Mouse (Mus musculus) heart, embryonic 12.5 days (tissue): ENCODE data around the gene Irf2bp1. TPM values are rescaled to one million over a fixed set of nuclear protein-coding genes. Genes with fewer than 3 reads are reported as not detected.

ENCODE experiments used
- ATAC-seq: fragments of 200-750 bp; cut with Nextera tagmentation; 2 replicates; pipeline ENCODE4 v1.8.0; 2017; ENCODE audit warnings: moderate TSS enrichment, moderate library complexity; ENCODE audit not compliant: insufficient number of reproducible peaks, low FRiP score
- H3K27ac ChIP-seq: fragments of 300-500 bp; sonication (generic); 2 replicates; pipeline ENCODE4 v1.5.1; 2016; ENCODE audit warnings: mild to moderate bottlenecking, moderate library complexity; ENCODE audit not compliant: poor library complexity, severe bottlenecking
- H3K27me3 ChIP-seq: fragments of 300-500 bp; sonication (generic); replicated peaks from 2 replicates; pipeline ENCODE4 v1.6.1; 2016; ENCODE audit warnings: mild to moderate bottlenecking, moderate library complexity
- H3K36me3 ChIP-seq: fragments of 300-500 bp; sonication (generic); 2 replicates; pipeline ENCODE4 v1.6.1; 2016; ENCODE audit warnings: mild to moderate bottlenecking, moderate library complexity
- H3K4me1 ChIP-seq: fragments of 300-500 bp; sonication (generic); replicated peaks from 2 replicates; pipeline ENCODE4 v1.6.1; 2016; ENCODE audit warnings: mild to moderate bottlenecking
- H3K4me2 ChIP-seq: fragments of 300-500 bp; sonication (generic); 2 replicates; pipeline ENCODE4 v1.6.1; 2016; ENCODE audit warnings: mild to moderate bottlenecking, moderate library complexity
- H3K4me3 ChIP-seq: fragments of 300-500 bp; sonication (generic); 2 replicates; pipeline ENCODE4 v1.5.1; 2016; ENCODE audit warnings: mild to moderate bottlenecking
- H3K9ac ChIP-seq: fragments of 300-500 bp; sonication (generic); 2 replicates; pipeline ENCODE4 v1.6.1; 2016; ENCODE audit warnings: mild to moderate bottlenecking, moderate library complexity
- H3K9me3 ChIP-seq: fragments of 300-500 bp; sonication (generic); replicated peaks from 2 replicates; pipeline ENCODE4 v1.6.1; 2016; ENCODE audit warnings: mild to moderate bottlenecking, moderate library complexity
- WGBS: fragments of 180-500 bp; shearing (Covaris S2); methylation state at CpG from one replicate; pipeline ENCODE4 v1.1.7; 2016; 5-methylcytosine and 5-hydroxymethylcytosine counted together
- polyA plus RNA-seq: library from polyadenylated mRNA; unstranded; fragments of >200 nt; fragmentation: Nextera tagmentation; extraction: Ambion mirVana; gene quantifications from 2 replicates; pipeline ENCODE4 v1.2.1, GENCODE M21; 2016

Gene Irf2bp1
- polyA plus RNA-seq, 1 experiment from 2014 or later: 21.3 TPM

DNA sequence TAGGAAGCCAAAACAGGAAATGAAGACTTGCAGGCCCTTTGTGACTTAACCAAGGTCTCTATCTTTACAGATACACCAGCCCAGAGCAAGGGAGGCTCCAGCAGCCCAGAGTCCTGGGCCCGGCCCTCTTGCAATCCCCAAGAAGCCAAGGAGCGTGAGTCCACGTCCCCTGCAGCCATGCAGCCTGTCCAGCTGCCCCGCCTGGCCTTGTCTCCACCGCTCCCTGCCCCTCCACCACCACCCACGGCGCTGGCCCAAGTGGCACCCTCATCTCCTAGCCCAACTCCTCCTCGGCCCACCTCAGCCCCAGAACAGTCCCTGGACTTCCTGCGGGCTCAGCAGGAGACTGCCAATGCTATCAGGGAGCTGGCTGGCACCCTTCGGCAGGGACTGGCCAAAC, 3.4 kb upstream of the Irf2bp1 start:
- H3K4me1 ChIP-seq: peaks cover 39% of the 10 kb centered on the region
- ATAC-seq: no peak
- no peaks in the 10 kb centered on the region for H3K9me3 ChIP-seq
- peak overlapping the region; percentile 50 for H3K27ac ChIP-seq
- peak overlapping the region; percentile 78 for H3K4me2 ChIP-seq
- H3K27me3 ChIP-seq: no peaks in the 10 kb centered on the region
- 34% methylated on average over 10 of the region's 10 CpGs for WGBS
- peaks cover 21% of the 10 kb centered on the region for H3K36me3 ChIP-seq
- H3K4me3 ChIP-seq: peak overlapping the region; percentile 53
- peak overlapping the region; percentile 76 for H3K9ac ChIP-seq

GRCm38 (mm10) chr7:19001066-19001806, 2.6 kb upstream of the Irf2bp1 start:
- peak; percentile 4; the same call in 1 of the 2 replicates for ATAC-seq
- WGBS: 23% methylated on average over 18 of the region's 18 CpGs
- peak overlapping the region; percentile 53 for H3K4me3 ChIP-seq
- no peaks in the 10 kb centered on the region for H3K27me3 ChIP-seq
- no peaks in the 10 kb centered on the region for H3K9me3 ChIP-seq
- peak overlapping the region; percentile 50 for H3K27ac ChIP-seq
- H3K4me1 ChIP-seq: peaks cover 47% of the 10 kb centered on the region
- H3K4me2 ChIP-seq: peak overlapping the region; percentile 78
- H3K36me3 ChIP-seq: peaks cover 22% of the 10 kb centered on the region
- H3K9ac ChIP-seq: peak overlapping the region; percentile 76

GRCm38 (mm10) chr7:19001807-19002085, 2.1 kb upstream of the Irf2bp1 start:
- 0 out of 2 replicates have a peak overlapping the region, but pooled peaks have one; percentile 50 for H3K27ac ChIP-seq
- no peaks in the 10 kb centered on the region for H3K9me3 ChIP-seq
- no peak overlapping the region for H3K4me3 ChIP-seq
- no peak for ATAC-seq
- peaks cover 51% of the 10 kb centered on the region for H3K4me1 ChIP-seq
- H3K27me3 ChIP-seq: no peaks in the 10 kb centered on the region
- 75% methylated on average over 3 of the region's 3 CpGs for WGBS
- no peak overlapping the region for H3K4me2 ChIP-seq
- H3K36me3 ChIP-seq: peaks cover 19% of the 10 kb centered on the region
- no peak overlapping the region for H3K9ac ChIP-seq

- H3K27me3 ChIP-seq: no peaks in the 10 kb centered on the region
- peak overlapping the region; percentile 50 for H3K27ac ChIP-seq
- ATAC-seq: no peak
- H3K9ac ChIP-seq: peak overlapping the region; percentile 75
- peak overlapping the region; percentile 73 for H3K4me2 ChIP-seq
- H3K4me3 ChIP-seq: peak overlapping the region; percentile 41
- H3K4me1 ChIP-seq: peaks cover 54% of the 10 kb centered on the region
- WGBS: 32% methylated on average over 4 of the region's 4 CpGs
- H3K36me3 ChIP-seq: peaks cover 22% of the 10 kb centered on the region
- no peaks in the 10 kb centered on the region for H3K9me3 ChIP-seq
These were observed 1.7 kb upstream of the Irf2bp1 start for GRCm38 (mm10) chr7:19002115-19002514.

- peak; percentile 58 for ATAC-seq
- H3K27me3 ChIP-seq: no peaks in the 10 kb centered on the region
- H3K27ac ChIP-seq: peak overlapping the region; percentile 46
- 4% methylated on average over 17 of the region's 17 CpGs for WGBS
- peak overlapping the region; percentile 41 for H3K4me3 ChIP-seq
- H3K4me1 ChIP-seq: peaks cover 56% of the 10 kb centered on the region
- H3K9me3 ChIP-seq: no peaks in the 10 kb centered on the region
- peak overlapping the region; percentile 73 for H3K4me2 ChIP-seq
- peak overlapping the region; percentile 75 for H3K9ac ChIP-seq
- H3K36me3 ChIP-seq: peaks cover 20% of the 10 kb centered on the region
These were observed 871 bp upstream of the Irf2bp1 start for GRCm38 (mm10) chr7:19002848-19003498.

GRCm38 (mm10) chr7:19004631-19005079, 811 bp downstream of the Irf2bp1 start:
- Histone ChIP-seq H3K9me3 (no peaks in the 10 kb centered on the region), H3K27me3 (no peaks in the 10 kb centered on the region), H3K27ac (peak overlapping the region; percentile 96), H3K4me2 (peak overlapping the region; percentile 99), H3K4me1 (peaks cover 56% of the 10 kb centered on the region), H3K4me3 (peak overlapping the region; percentile 78), H3K36me3 (peaks cover 20% of the 10 kb centered on the region), H3K9ac (peak overlapping the region; percentile 97)
- WGBS: 8% methylated on average over 34 of the region's 34 CpGs
- ATAC-seq: no peak

DNA sequence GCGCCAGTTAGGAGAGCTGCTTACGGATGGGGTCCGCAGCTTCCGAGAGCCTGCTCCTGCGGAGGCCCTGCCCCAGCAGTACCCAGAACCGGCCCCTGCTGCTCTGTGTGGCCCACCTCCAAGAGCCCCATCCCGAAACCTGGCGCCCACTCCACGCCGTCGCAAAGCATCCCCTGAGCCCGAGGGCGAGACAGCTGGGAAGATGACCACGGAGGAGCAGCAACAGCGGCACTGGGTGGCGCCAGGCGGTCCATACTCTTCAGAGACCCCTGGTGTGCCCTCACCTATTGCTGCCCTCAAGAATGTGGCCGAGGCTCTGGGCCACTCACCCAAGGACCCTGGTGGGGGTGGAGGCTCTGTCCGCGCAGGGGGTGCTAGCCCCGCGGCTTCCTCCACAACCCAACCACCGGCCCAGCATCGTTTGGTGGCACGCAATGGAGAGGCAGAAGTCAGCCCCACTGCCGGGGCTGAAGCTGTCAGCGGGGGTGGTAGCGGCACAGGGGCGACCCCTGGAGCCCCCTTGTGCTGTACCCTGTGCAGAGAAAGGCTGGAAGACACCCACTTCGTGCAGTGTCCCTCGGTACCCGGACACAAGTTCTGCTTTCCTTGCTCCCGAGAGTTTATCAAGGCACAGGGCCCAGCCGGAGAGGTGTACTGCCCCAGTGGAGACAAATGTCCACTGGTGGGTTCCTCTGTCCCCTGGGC, 1.7 kb downstream of the Irf2bp1 start:
- Histone ChIP-seq H3K36me3 (peaks cover 20% of the 10 kb centered on the region), H3K27me3 (no peaks in the 10 kb centered on the region), H3K9me3 (no peaks in the 10 kb centered on the region), H3K9ac (peak overlapping the region; percentile 97; the same call in 1 of the 2 replicates), H3K4me2 (peak overlapping the region; percentile 99), H3K4me1 (peaks cover 47% of the 10 kb centered on the region), H3K4me3 (peak overlapping the region; percentile 78; the same call in 1 of the 2 replicates), H3K27ac (no peak overlapping the region)
- WGBS: 85% methylated on average over 34 of the region's 34 CpGs
- ATAC-seq: no peak

DNA sequence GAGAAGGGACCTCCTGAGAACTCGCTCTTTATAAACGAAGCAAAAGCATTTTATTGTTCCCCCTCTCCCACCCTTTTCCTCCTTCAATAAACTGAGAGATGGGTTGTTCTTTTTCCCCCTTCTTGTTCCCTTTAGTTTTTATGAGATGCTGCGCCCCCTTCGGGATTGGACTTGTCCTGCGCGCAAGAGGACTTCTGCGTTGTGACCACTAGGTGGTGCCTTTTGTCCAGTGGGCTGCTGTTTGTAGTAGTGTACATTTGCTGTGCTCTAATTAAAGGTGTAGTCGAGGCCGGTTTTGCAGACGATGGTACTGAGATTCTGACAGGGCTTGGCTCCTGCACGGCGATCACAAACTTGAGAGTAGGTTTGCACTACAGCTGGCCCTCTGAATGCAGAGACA, 2.6 kb downstream of the Irf2bp1 start:
- no peak overlapping the region for H3K27ac ChIP-seq
- WGBS: 7% methylated on average over 12 of the region's 12 CpGs
- H3K4me2 ChIP-seq: peak overlapping the region; percentile 99
- no peak for ATAC-seq
- peaks cover 39% of the 10 kb centered on the region for H3K4me1 ChIP-seq
- H3K9ac ChIP-seq: 0 out of 2 replicates have a peak overlapping the region, but pooled peaks have one; percentile 43
- peaks cover 20% of the 10 kb centered on the region for H3K36me3 ChIP-seq
- no peaks in the 10 kb centered on the region for H3K27me3 ChIP-seq
- no peaks in the 10 kb centered on the region for H3K9me3 ChIP-seq
- H3K4me3 ChIP-seq: no peak overlapping the region

- Histone ChIP-seq H3K36me3 (peaks cover 20% of the 10 kb centered on the region), H3K9me3 (no peaks in the 10 kb centered on the region), H3K4me2 (no peak overlapping the region), H3K27ac (no peak overlapping the region), H3K4me1 (peaks cover 41% of the 10 kb centered on the region), H3K27me3 (no peaks in the 10 kb centered on the region), H3K9ac (no peak overlapping the region), H3K4me3 (no peak overlapping the region)
- no peak for ATAC-seq
- 73% methylated on average over 13 of the region's 13 CpGs for WGBS
These were observed 3.5 kb downstream of the Irf2bp1 start for GRCm38 (mm10) chr7:19007026-19007977.

DNA sequence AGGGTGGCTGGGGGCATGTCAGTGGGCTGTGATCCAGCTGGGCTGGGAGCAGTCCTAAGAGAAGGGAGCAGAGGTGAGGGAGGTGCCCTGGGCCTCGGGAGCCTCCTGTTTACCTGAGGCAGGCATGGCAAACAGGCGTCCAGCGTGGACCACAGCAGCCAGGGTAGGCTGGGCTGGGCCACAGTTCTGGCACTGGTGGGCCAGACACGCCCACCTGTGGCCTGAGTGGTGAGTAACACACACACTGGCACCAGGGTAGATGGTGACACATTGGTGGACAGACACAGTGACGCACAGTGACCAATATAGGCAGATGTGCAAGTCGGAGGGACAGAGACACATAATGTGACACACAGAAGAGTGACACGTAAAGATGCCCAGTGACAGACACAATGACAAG, 6.7 kb downstream of the Irf2bp1 start:
- peaks cover 15% of the 10 kb centered on the region for H3K36me3 ChIP-seq

More for the DNA sequence above, 6.7 kb downstream of the Irf2bp1 start:
- Histone ChIP-seq H3K4me2 (no peak overlapping the region), H3K9ac (no peak overlapping the region), H3K27ac (no peak overlapping the region), H3K27me3 (no peaks in the 10 kb centered on the region), H3K4me1 (peaks cover 34% of the 10 kb centered on the region), H3K9me3 (no peaks in the 10 kb centered on the region), H3K4me3 (no peak overlapping the region)
- ATAC-seq: no peak
- WGBS: 77% methylated on average over 7 of the region's 7 CpGs
